Mouse (Mus musculus): Measurements from ENCODE around the gene Fam217b.

Fam217b gene

GRCm38 (mm10) chr2:178437311-178437710 lies 23.0 kb downstream of the Fam217b start:
- no peak for DNase-seq (ENCODE audit: low spot score in 2 of 2)

DNA sequence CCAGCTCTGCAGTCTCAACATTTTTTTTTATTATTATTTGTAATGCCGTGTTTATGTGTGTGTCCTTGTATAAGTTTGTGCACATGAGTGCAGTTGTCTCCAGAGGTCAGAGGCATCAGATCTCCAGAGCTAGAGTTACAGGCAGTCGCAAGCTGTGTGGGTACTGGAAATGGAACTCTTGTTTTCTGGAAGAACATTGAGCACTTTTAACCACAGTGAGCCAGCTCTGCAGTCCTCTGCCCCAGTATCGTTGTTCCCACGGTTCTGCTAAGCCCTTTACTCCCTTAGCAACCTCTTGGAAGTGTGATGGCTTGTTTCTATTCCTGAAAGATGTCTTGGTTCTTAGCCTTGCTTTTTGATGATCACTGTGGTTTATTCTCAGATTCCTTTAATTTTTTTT lies 35.1 kb downstream of the Fam217b start:
- DNase-seq (ENCODE audit: low spot score in 2 of 2), result no peak

GRCm38 (mm10) chr2:178450236-178450635 lies 35.9 kb downstream of the Fam217b start:
- no peak for DNase-seq (ENCODE audit: low spot score in 2 of 2)

GRCm38 (mm10) chr2:178450961-178451360 lies 36.6 kb downstream of the Fam217b start:
- DNase-seq (ENCODE audit: low spot score in 2 of 2), result no peak

GRCm38 (mm10) chr2:178454664-178455516 lies 40.6 kb downstream of the Fam217b start:
- no peak for DNase-seq (ENCODE audit: low spot score in 2 of 2)

DNA sequence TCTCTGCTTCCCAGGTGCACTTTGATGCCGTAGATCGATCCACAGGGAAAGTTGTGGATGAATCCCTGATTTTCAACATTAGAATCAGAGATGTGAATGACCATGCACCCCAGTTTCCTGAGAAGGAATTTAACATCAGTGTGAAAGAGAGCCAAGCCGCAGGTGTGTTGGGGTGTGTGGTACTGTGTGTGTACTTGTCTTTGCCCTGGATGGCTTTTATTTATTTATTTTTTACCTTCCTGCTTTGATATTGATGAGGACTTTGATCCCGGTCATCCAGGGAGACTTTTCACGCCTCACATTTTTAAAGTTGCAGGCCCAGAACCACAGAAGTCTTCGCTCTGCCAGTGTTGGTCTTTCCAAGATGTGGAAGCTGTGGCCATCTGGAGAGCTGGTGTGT lies 43.1 kb downstream of the Fam217b start:
- DNase-seq (ENCODE audit: low spot score in 2 of 2), result no peak

- DNase-seq (ENCODE audit: low spot score in 2 of 2), result no peak
These were observed 46.0 kb downstream of the Fam217b start for GRCm38 (mm10) chr2:178460353-178460752.

DNA sequence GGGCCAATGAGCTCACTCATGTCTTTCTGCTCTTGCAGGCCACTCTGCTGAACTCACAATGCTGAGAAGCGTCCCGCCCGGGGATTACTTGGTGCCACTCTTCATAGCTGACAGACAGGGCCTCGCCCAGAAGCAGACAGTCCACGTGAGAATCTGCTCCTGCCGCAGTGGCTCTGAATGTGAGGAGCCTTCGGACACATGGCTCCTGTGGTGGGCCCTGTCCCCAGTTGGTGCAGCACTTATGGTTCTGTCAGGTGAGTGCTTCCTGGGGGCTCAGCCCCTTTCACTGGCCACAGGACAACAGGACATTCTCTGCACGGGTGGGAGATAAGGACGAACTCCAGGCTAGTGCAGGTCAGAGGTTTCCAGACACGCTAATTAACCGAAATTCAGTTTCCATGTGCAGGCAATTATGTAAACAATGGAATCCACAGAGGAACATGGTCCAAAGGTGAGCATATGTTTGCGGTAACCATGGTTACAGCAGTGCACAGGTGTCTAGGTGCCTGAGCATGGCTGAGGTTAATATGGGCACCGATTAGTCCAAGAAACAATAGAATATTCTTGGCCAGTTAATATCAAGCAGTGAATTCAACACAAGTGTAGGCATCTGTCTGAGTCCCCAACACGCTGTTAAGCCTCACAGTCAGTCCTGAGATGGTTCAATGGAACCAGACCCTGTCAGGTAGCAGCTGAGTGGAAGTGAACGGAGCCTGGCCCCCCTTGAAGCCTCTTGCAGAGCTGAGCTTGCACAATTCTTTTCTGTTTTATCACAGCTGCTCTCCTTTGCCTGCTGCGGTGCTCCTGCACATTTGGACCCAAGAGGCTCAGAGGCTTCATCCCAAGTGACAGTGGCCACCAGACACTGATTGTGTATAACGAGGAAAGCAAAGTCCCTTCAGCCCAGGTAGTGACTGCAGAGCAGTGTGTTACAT lies 57.5 kb downstream of the Fam217b start:
- DNase-seq (ENCODE audit: low spot score in 2 of 2), result no peak

DNA sequence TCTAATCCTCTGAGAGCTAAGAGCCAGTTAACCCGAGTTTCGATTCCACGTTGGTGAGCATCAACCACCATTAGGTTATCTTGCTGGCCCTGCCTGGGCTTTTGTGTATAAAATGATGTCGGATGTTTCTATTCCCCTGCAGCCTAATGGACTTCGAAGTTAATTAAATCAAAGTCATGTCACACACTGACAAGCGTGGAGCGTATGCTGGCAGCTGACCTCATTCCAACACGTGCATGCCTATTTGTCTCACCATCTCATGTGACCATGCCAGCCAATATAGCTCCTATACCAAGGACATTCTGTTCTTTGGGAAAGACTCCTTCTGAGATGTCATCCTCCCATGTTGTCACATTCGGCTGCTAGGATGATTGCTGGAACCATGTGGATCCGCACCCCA lies 59.6 kb downstream of the Fam217b start:
- no peak for DNase-seq (ENCODE audit: low spot score in 2 of 2)

Data from spleen, postnatal 14 days (tissue).